Mouse (Mus musculus): ENCODE measurements around the gene Anapc2. TPM values are rescaled to one million over a fixed set of nuclear protein-coding genes. Genes with fewer than 3 reads are reported as not detected.
A peak's percentile ranks its signal among the peaks of the same experiment; 100 is the strongest.

Anapc2 gene
- total RNA-seq, 2 experiments from 2014 or later = 69.8 to 73.2 TPM

GRCm38 (mm10) chr2:25326036-25326435 is 53.8 kb downstream of the Anapc2 start:
- intact Hi-C loops (cut with DNase I) = loop anchor here (5.0 kb wide), 1 partner anchor 49 kb away; no protein-coding TSS in a partner anchor
- no peak for DNase-seq (ENCODE audit: low spot score in 2 of 2)

GRCm38 (mm10) chr2:25328440-25328839 is 56.2 kb downstream of the Anapc2 start:
- DNase-seq (ENCODE audit: low spot score in 2 of 2) = peak in 1 of 2 experiments; percentile 55
- intact Hi-C loops (cut with DNase I) = loop anchor here (5.0 kb wide), 1 partner anchor 51 kb away; no protein-coding TSS in a partner anchor

GRCm38 (mm10) chr2:25331470-25331869 is 59.2 kb downstream of the Anapc2 start:
- DNase-seq (ENCODE audit: low spot score in 2 of 2) = no peak
- intact Hi-C loops (cut with DNase I) = no loop called here

- peak; percentile 99 to 100 for DNase-seq (ENCODE audit: low spot score in 2 of 2)
- intact Hi-C loops (cut with DNase I) = no loop called here
These were observed 60.2 kb downstream of the Anapc2 start, which contains the start of gene Man1b1 for GRCm38 (mm10) chr2:25332286-25333160. Gene Man1b1 (plus strand): TSS chr2:25332338.

- DNase-seq (ENCODE audit: low spot score in 2 of 2) = no peak
- intact Hi-C loops (cut with DNase I) = no loop called here
These were observed 61.3 kb downstream of the Anapc2 start for GRCm38 (mm10) chr2:25333569-25333968.

Other genes with a start within 250 kb of the Anapc2 start
- 100 to 1,000 TPM; 565 to 580 TPM for gene Nsmf, start 218.1 kb upstream of the Anapc2 start, total RNA-seq (2021)
- not detected for gene Entpd8, start 192.2 kb upstream of the Anapc2 start, total RNA-seq (2021)
- gene Noxa1, start 177.3 kb upstream of the Anapc2 start, total RNA-seq (2021) = not detected
- gene Nrarp, start 91.7 kb upstream of the Anapc2 start, total RNA-seq (2021) = 10 to 100 TPM; 38.6 to 44.9 TPM
- 1 to 10 TPM; 1.7 to 2.6 TPM for gene Tor4a, start 75.6 kb upstream of the Anapc2 start, total RNA-seq (2021)
- gene Nelfb, start 61.0 kb upstream of the Anapc2 start, total RNA-seq (2021) = 10 to 100 TPM; 49.9 to 52.1 TPM
- under 1 TPM; 0.27 to 0.44 TPM for gene Stpg3, start 57.8 kb upstream of the Anapc2 start, total RNA-seq (2021)
- not detected for gene Fam166a, start 53.7 kb upstream of the Anapc2 start, total RNA-seq (2021)
- gene Tubb4b, start 47.8 kb upstream of the Anapc2 start, total RNA-seq (2021) = 100 to 1,000 TPM; 478 to 505 TPM
- gene Slc34a3, start 38.1 kb upstream of the Anapc2 start, total RNA-seq (2021) = not detected
- gene Rnf224, start 35.7 kb upstream of the Anapc2 start, total RNA-seq (2021) = not detected
- 100 to 1,000 TPM; 220 to 242 TPM for gene Rnf208, start 30.2 kb upstream of the Anapc2 start, total RNA-seq (2021)
- under 1 TPM in 1 of 2 experiments, not detected in 1; 0.79 TPM for gene Cysrt1, start 30.0 kb upstream of the Anapc2 start, total RNA-seq (2021)
- 1 to 10 TPM; 2.3 to 2.8 TPM for gene AL732309.1, start 25.6 kb upstream of the Anapc2 start, total RNA-seq (2021)
- 10 to 100 TPM; 35.3 to 41.3 TPM for gene Tmem203, start 17.0 kb upstream of the Anapc2 start, total RNA-seq (2021)
- 10 to 100 TPM; 14.2 to 15.7 TPM for gene Tprn, start 9.9 kb upstream of the Anapc2 start, total RNA-seq (2021)
- gene Ssna1, start within 50 bp of the Anapc2 start, total RNA-seq (2021) = 10 to 100 TPM; 70.9 to 72.1 TPM
- not detected for gene Tmem210, start 15.7 kb downstream of the Anapc2 start, total RNA-seq (2021)
- gene Lrrc26, start 17.4 kb downstream of the Anapc2 start, total RNA-seq (2021) = not detected
- gene Grin1, start 46.7 kb downstream of the Anapc2 start, total RNA-seq (2021) = 100 to 1,000 TPM; 477 to 493 TPM
- 10 to 100 TPM; 57.2 to 59.0 TPM for gene Man1b1, start 59.9 kb downstream of the Anapc2 start, total RNA-seq (2021)
- gene Dpp7, start 83.9 kb downstream of the Anapc2 start, total RNA-seq (2021) = 10 to 100 TPM; 28.0 to 31.6 TPM
- 10 to 100 TPM; 12.2 to 14.8 TPM for gene Uap1l1, start 93.2 kb downstream of the Anapc2 start, total RNA-seq (2021)
- gene Sapcd2, start 99.8 kb downstream of the Anapc2 start, total RNA-seq (2021) = 1 to 10 TPM; 6.2 to 7.0 TPM
- gene Entpd2, start 123.4 kb downstream of the Anapc2 start, total RNA-seq (2021) = 10 to 100 TPM; 14.7 to 17.5 TPM
- 100 to 1,000 TPM; 366 to 370 TPM for gene Npdc1, start 126.9 kb downstream of the Anapc2 start, total RNA-seq (2021)
- under 1 TPM; 0.26 to 0.27 TPM for gene Fut7, start 150.8 kb downstream of the Anapc2 start, total RNA-seq (2021)
- gene Abca2, start 156.2 kb downstream of the Anapc2 start, total RNA-seq (2021) = 100 to 1,000 TPM; 137 to 152 TPM
- gene Clic3, start 184.4 kb downstream of the Anapc2 start, total RNA-seq (2021) = 1 to 10 TPM in 1 of 2 experiments, under 1 TPM in 1; 0.59 to 1.2 TPM
- gene Paxx, start 188.6 kb downstream of the Anapc2 start, total RNA-seq (2021) = 10 to 100 TPM; 64.1 to 66.3 TPM
- gene Ptgds, start 197.6 kb downstream of the Anapc2 start, total RNA-seq (2021) = 1,000 to 10,000 TPM; 1,462 to 1,765 TPM
- not detected for gene Lcn12, start 221.4 kb downstream of the Anapc2 start, total RNA-seq (2021)
- gene Fbxw5, start 228.3 kb downstream of the Anapc2 start, total RNA-seq (2021) = 100 to 1,000 TPM; 141 to 142 TPM
- 1 to 10 TPM in 1 of 2 experiments, under 1 TPM in 1; 0.59 to 1.6 TPM for gene C8g, start 229.2 kb downstream of the Anapc2 start, total RNA-seq (2021)

Data from left cerebral cortex, postnatal 14 days (tissue).